Mouse (Mus musculus) liver, embryonic 16.5 days (tissue): ENCODE measurements at regions not wholly inside any gene's neighbourhood (a gene's known extent, or its start where the extent isn't known, plus 50 kb on each side); places are given as distances from the start of the nearest gene placed in this dataset. TPM values are rescaled to one million over a fixed set of nuclear protein-coding genes. Genes with fewer than 3 reads are reported as not detected.

ENCODE experiments used
- ATAC-seq: fragments of 200-750 bp; cut with Nextera tagmentation; 2 replicates; pipeline ENCODE4 v1.8.0; 2017; ENCODE audit warnings: low read depth, mild to moderate bottlenecking, moderate number of reproducible peaks, moderate library complexity
- H3K27ac ChIP-seq: fragments of 300-500 bp; sonication (generic); 2 replicates; pipeline ENCODE4 v1.5.1; 2014; ENCODE audit warnings: mild to moderate bottlenecking, low read length
- H3K27me3 ChIP-seq: fragments of 300-500 bp; sonication (generic); 2 replicates; pipeline ENCODE4 v1.6.1; 2014; ENCODE audit warnings: low read depth, low read length, mixed read lengths; ENCODE audit not compliant: control insufficient read depth, insufficient read depth
- H3K36me3 ChIP-seq: fragments of 300-500 bp; sonication (generic); 2 replicates; pipeline ENCODE4 v1.6.1; 2014; ENCODE audit warnings: mild to moderate bottlenecking; ENCODE audit not compliant: control insufficient read depth, insufficient read depth
- H3K4me1 ChIP-seq: fragments of 300-500 bp; sonication (generic); 2 replicates; pipeline ENCODE4 v1.6.1; 2014; ENCODE audit warnings: low read depth, low read length, mixed read lengths; ENCODE audit not compliant: control insufficient read depth
- H3K4me2 ChIP-seq: fragments of 300-500 bp; sonication (generic); 2 replicates; pipeline ENCODE4 v1.6.1; 2014; ENCODE audit warnings: low read depth, low read length, mixed read lengths
- H3K4me3 ChIP-seq: fragments of 300-500 bp; sonication (generic); 2 replicates; pipeline ENCODE4 v1.5.1; 2014; ENCODE audit warnings: low read depth, mild to moderate bottlenecking, low read length
- H3K9ac ChIP-seq: fragments of 300-500 bp; sonication (generic); 2 replicates; pipeline ENCODE4 v1.6.1; 2014; ENCODE audit warnings: low read depth, low read length
- H3K9me3 ChIP-seq: fragments of 300-500 bp; sonication (generic); replicated peaks from 2 replicates; pipeline ENCODE4 v1.6.1; 2016; ENCODE audit warnings: low read length; ENCODE audit not compliant: control insufficient read depth
- WGBS: fragments of 180-500 bp; shearing (Covaris S2); extraction: QIAGEN DNeasy Blood & Tissue Kit; methylation state at CpG from one replicate; pipeline ENCODE4 v1.1.7; 2014; ENCODE audit not compliant: insufficient replicate concordance; 5-methylcytosine and 5-hydroxymethylcytosine counted together
- microRNA-seq: library from miRNA; unstranded; fragments of <30 nt; microRNA quantifications from one replicate; pipeline ENCODE4, GENCODE M21; 2016

GRCm38 (mm10) chr13:107078085-107078484 lies 56.2 kb upstream of the Kif2a start:
- no peak overlapping the region for H3K27ac ChIP-seq
- no peak overlapping the region for H3K4me2 ChIP-seq
- 54% methylated on average over 1 of the region's 1 CpGs for WGBS
- no peaks in the 10 kb centered on the region for H3K36me3 ChIP-seq
- peaks cover 22% of the 10 kb centered on the region for H3K4me1 ChIP-seq
- H3K4me3 ChIP-seq = no peak overlapping the region
- no peak overlapping the region for H3K9ac ChIP-seq
- H3K9me3 ChIP-seq = no peaks in the 10 kb centered on the region
- ATAC-seq = no peak
- no peaks in the 10 kb centered on the region for H3K27me3 ChIP-seq

DNA sequence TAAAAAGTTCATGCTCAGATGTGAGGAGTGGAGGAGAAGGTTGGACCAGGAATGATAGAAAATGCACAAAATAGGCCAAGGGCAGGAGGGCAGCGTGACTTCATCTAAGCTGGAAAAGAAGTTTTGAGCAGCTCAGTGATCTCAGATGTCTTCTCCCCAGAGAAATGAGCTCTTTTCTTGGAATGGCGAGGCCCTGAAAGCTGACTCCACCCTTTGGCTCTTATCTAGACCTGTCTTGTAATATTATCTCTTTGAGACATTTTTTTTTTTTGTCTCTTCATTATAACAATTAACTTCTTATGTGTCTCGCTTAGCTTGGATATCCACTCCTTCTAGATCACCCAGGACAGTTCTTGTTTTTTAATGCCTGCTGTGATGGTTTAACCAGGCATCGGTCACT lies 53.0 kb upstream of the Kif2a start:
- Histone ChIP-seq H3K36me3 (no peaks in the 10 kb centered on the region), H3K27ac (peak overlapping the region; percentile 2; the same call in 1 of the 2 replicates), H3K4me2 (peak overlapping the region; percentile 8), H3K4me1 (peaks cover 26% of the 10 kb centered on the region), H3K27me3 (no peaks in the 10 kb centered on the region), H3K9ac (0 out of 2 replicates have a peak overlapping the region, but pooled peaks have one; percentile 18), H3K9me3 (no peaks in the 10 kb centered on the region), H3K4me3 (no peak overlapping the region)
- peak; percentile 54 for ATAC-seq
- WGBS = 41% methylated on average over 4 of the region's 4 CpGs

- Histone ChIP-seq H3K9ac (peak overlapping the region; percentile 17; the same call in 1 of the 2 replicates), H3K4me3 (peak overlapping the region; percentile 31), H3K27me3 (no peaks in the 10 kb centered on the region), H3K36me3 (no peaks in the 10 kb centered on the region), H3K4me2 (peak overlapping the region; percentile 46), H3K27ac (peak overlapping the region; percentile 11; the same call in 1 of the 2 replicates), H3K4me1 (peaks cover 33% of the 10 kb centered on the region), H3K9me3 (no peaks in the 10 kb centered on the region)
- ATAC-seq = peak; percentile 33; the same call in 1 of the 2 replicates
- WGBS = 29% methylated on average over 14 of the region's 14 CpGs
These were observed 51.2 kb upstream of the Kif2a start for GRCm38 (mm10) chr13:107073039-107073620.

DNA sequence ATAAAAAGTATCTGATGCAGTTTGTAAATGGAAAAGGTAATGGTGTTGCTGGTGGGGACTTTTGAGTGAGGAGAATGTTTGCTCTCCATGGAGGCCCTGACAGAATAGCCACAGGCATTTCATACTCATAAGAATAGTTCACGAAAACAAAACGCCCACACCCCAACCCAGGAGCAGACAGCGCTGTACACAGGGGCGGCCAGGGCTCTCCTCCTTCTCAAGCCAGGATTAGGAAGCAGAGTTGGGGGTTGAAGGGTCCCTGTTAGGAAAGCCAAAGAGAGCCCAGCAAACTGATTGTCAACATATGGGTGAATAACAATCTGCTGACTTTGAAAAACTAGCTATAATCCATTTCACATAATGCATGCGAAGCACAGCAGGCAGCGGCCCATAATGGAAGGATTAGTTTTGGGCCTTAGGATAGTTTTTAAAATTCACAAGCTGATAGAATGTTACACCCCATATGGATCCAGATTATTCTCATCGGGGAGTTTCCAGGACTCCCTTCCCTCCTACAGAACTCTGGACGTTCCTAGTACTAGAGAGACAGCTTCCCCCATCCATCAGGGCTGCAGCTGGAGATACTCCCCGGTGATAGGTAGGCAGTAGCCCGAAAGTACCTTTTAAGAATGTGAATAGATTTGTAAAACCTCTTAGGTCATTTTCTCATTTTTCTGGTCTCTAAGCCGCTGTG lies 50.6 kb upstream of the Kif2a start:
- Histone ChIP-seq H3K4me1 (peaks cover 33% of the 10 kb centered on the region), H3K27ac (0 out of 2 replicates have a peak overlapping the region, but pooled peaks have one; percentile 11), H3K9me3 (no peaks in the 10 kb centered on the region), H3K9ac (no peak overlapping the region), H3K27me3 (no peaks in the 10 kb centered on the region), H3K36me3 (no peaks in the 10 kb centered on the region), H3K4me3 (peak overlapping the region; percentile 31), H3K4me2 (peak overlapping the region; percentile 46)
- 68% methylated on average over 11 of the region's 11 CpGs for WGBS
- no peak for ATAC-seq

Small RNA genes lying in the stretch of these regions (microRNA-seq; reads per million reads assigned to microRNA genes)
- gene Gm22118 = not detected
